Mouse (Mus musculus) neural tube, embryonic 11.5 days (tissue): ENCODE data around the gene Iqcc. TPM values are rescaled to one million over a fixed set of nuclear protein-coding genes. Genes with fewer than 3 reads are reported as not detected.
A peak's percentile ranks its signal among the peaks of the same experiment; 100 is the strongest.

Experiments
- ATAC-seq: fragments of 200-750 bp; cut with Nextera tagmentation; 2 replicates; pipeline ENCODE4 v1.8.0; 2017; ENCODE audit warnings: moderate number of reproducible peaks, mild to moderate bottlenecking, moderate TSS enrichment, moderate library complexity; ENCODE audit not compliant: insufficient read depth, low FRiP score, low TSS enrichment
- DNase-seq: peaks from one replicate; pipeline ENCODE4 v3.0.0-alpha.2; 2015; ENCODE audit warnings: low spot score
- H3K27ac ChIP-seq: fragments of 300-500 bp; sonication (generic); 2 replicates; pipeline ENCODE4 v1.5.1; 2014; ENCODE audit warnings: low read depth, mild to moderate bottlenecking, low read length
- H3K27me3 ChIP-seq: fragments of 300-500 bp; sonication (generic); 2 replicates; pipeline ENCODE4 v1.6.1; 2014; ENCODE audit warnings: mild to moderate bottlenecking, low read length, mixed read lengths; ENCODE audit not compliant: control insufficient read depth, insufficient read depth
- H3K36me3 ChIP-seq: fragments of 300-500 bp; sonication (generic); 2 replicates; pipeline ENCODE4 v1.6.1; 2014; ENCODE audit warnings: mild to moderate bottlenecking, low read length, moderate library complexity, mixed read lengths; ENCODE audit not compliant: control insufficient read depth, insufficient read depth
- H3K4me1 ChIP-seq: fragments of 300-500 bp; sonication (generic); 2 replicates; pipeline ENCODE4 v1.6.1; 2014; ENCODE audit warnings: low read length, mixed read lengths; ENCODE audit not compliant: control insufficient read depth, insufficient read depth
- H3K4me2 ChIP-seq: fragments of 300-500 bp; sonication (generic); 2 replicates; pipeline ENCODE4 v1.6.1; 2014; ENCODE audit warnings: low read depth, mild to moderate bottlenecking, moderate library complexity
- H3K4me3 ChIP-seq: fragments of 300-500 bp; sonication (generic); 2 replicates; pipeline ENCODE4 v1.5.1; 2014; ENCODE audit warnings: low read depth, low read length
- H3K9ac ChIP-seq: fragments of 300-500 bp; sonication (generic); 2 replicates; pipeline ENCODE4 v1.6.1; 2014; ENCODE audit warnings: mild to moderate bottlenecking, low read length
- H3K9me3 ChIP-seq: fragments of 300-500 bp; sonication (generic); 2 replicates; pipeline ENCODE4 v1.6.1; 2016; ENCODE audit warnings: low read length; ENCODE audit not compliant: control insufficient read depth
- WGBS: fragments of 180-500 bp; shearing (Covaris S2); extraction: QIAGEN DNeasy Blood & Tissue Kit; methylation state at CpG from one replicate; pipeline ENCODE4 v1.1.7; 2014; 5-methylcytosine and 5-hydroxymethylcytosine counted together
- polyA plus RNA-seq: library from polyadenylated mRNA; unstranded; fragments of >200 nt; fragmentation: Nextera tagmentation; extraction: Ambion mirVana; gene quantifications from 2 replicates; pipeline ENCODE4 v1.2.1, GENCODE M21; 2014

The Iqcc gene
- polyA plus RNA-seq, 1 experiment from 2014 or later = 25.7 TPM

DNA sequence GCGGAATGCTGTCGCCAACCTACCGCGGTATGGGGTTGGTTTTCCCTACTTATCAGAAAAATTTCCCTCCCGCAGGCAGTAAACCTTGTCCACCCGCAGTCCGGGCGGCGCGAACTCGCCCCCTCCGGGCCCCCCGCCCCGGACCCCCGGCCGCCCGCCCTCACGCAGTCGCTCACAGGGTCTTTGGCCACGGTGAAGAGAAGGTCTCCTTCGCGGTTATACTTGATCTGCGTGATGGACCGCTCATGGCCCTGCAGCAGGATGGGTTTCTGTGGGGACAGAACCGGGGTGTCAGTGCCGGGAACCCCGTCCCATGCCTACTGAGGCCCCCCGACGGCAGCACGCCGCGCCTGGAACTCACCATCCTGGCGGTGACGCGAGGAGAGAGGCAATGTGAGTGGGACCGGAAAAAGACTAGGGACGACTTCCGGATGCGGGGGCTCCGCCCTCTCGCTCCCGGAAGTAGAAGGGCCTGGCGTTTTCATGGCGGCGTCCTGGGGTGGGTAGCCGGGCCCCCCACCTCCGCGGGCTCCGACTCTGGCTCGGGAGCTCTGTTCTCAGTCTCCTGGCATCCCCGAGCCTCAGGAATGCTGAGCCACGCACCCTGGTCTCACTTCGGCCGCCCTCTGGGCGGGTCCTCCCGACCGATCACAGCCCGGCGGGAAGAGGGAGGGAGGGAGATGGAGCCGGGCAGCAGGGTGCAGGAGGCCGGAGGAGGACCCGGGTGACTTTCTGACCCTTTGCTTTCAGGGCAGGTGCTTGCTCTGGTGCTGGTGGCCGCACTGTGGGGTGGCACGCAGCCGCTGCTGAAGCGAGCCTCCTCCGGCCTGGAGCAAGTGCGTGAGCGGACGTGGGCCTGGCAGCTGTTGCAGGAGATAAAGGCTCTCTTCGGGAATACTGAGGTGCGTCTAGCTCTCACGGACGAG lies 18.4 kb downstream of the Iqcc start, which contains the start of the genes Eif3i and Tmem234:
Gene Eif3i (minus strand): TSS at position 416 of the 926 bp plus-strand sequence.
Gene Tmem234 (plus strand): TSS at position 436 of the 926 bp plus-strand sequence.
- WGBS = under 1% methylated on average over 71 of the region's 74 CpGs
- no peaks in the 10 kb centered on the region for H3K27me3 ChIP-seq
- ATAC-seq (peak; percentile 84), DNase-seq (peak; percentile 85)
- peaks cover 3% of the 10 kb centered on the region; the same call in 1 of the 2 replicates for H3K36me3 ChIP-seq
- peak within 1 kb of the TSS; percentile 90 for H3K4me2 ChIP-seq
- peak within 1 kb of the TSS; percentile 88 for H3K9ac ChIP-seq
- peaks cover 19% of the 10 kb centered on the region for H3K4me1 ChIP-seq
- peak within 1 kb of the TSS; percentile 92 for H3K4me3 ChIP-seq
- 0 out of 2 replicates have a peak within 1 kb of the TSS, but pooled peaks have one; percentile 49 for H3K27ac ChIP-seq
- no peaks in the 10 kb centered on the region for H3K9me3 ChIP-seq

DNA sequence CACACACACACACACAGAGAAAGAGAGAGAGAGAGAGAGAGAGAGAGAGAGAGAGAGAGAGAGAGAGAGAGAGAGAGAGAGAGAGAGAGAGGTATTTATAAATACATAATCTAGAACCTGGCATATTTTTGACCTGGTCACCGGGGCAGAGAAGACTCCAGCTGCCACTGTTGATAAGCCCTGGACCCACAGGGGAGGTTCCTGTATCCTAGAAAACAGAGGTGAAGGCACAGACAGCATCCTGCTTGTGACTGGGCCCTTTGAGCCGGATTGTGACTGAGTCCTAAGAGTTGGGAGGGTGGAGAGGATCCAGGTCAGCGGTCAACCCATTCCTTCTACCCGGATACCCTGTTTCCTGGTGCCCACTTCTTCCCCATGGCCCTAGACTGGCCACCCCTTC lies 30.0 kb downstream of the Iqcc start:
- DNase-seq = no peak
- Histone ChIP-seq H3K4me1 (no peaks in the 10 kb centered on the region), H3K36me3 (peaks cover 13% of the 10 kb centered on the region), H3K27me3 (no peaks in the 10 kb centered on the region), H3K9ac (no peak overlapping the region), H3K4me3 (no peak overlapping the region), H3K27ac (no peak overlapping the region), H3K9me3 (no peaks in the 10 kb centered on the region), H3K4me2 (no peak overlapping the region)
- ATAC-seq = no peak
- 85% methylated on average over 4 of the region's 4 CpGs for WGBS

DNA sequence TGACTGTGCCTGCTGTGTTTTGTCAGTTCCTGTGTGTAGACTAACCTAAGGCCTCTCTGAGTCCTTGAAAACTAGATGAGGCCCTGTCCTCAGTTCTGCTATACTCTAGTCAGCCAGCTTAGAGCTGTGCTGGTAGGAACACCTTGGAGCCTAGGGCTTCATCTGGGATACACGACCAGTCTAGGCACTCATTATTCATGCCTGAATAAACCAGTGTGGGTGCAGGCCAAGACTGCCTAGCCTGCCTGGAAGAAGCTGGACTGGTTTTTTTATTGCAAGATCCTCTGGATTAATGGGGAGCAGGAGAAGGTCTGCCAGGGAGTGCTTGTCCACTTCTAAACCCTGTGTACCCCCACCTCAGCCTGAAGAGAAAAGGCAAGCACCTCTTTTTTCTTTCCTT lies 32.0 kb downstream of the Iqcc start:
- H3K4me2 ChIP-seq = no peak overlapping the region
- ATAC-seq (no peak), DNase-seq (no peak)
- WGBS = 36% methylated on average over 1 of the region's 1 CpGs
- H3K36me3 ChIP-seq = peaks cover 8% of the 10 kb centered on the region
- no peaks in the 10 kb centered on the region for H3K4me1 ChIP-seq
- no peaks in the 10 kb centered on the region for H3K27me3 ChIP-seq
- no peak overlapping the region for H3K9ac ChIP-seq
- H3K4me3 ChIP-seq = no peak overlapping the region
- H3K9me3 ChIP-seq = no peaks in the 10 kb centered on the region
- no peak overlapping the region for H3K27ac ChIP-seq

DNA sequence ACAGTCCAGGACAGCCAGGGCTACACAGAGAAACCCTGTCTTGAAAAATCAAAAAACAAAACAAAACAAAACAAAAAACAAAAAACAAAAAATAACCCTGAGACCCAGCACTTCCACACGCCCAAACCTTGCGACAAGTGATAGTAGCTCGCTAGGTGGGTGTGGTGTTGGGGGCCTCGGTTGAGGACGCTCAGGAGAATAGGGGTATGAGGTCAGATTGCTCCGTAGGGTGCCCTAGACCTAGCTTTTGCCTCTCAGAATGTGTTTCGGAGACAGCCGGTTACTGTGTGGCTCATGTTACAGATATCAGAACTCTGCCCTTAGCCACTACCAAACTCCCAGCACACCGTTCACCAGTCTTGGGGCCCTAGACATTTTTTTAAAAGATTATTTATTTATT lies 33.1 kb downstream of the Iqcc start:
- no peaks in the 10 kb centered on the region; the same call in none of the 2 replicates for H3K36me3 ChIP-seq
- H3K4me1 ChIP-seq = no peaks in the 10 kb centered on the region
- H3K4me2 ChIP-seq = no peak overlapping the region; the same call in 1 of the 2 replicates
- no peak overlapping the region for H3K27ac ChIP-seq
- H3K9ac ChIP-seq = no peak overlapping the region
- no peak for DNase-seq
- ATAC-seq = no peak
- H3K27me3 ChIP-seq = no peaks in the 10 kb centered on the region
- no peak overlapping the region for H3K4me3 ChIP-seq
- H3K9me3 ChIP-seq = no peaks in the 10 kb centered on the region
- WGBS = 75% methylated on average over 9 of the region's 9 CpGs

DNA sequence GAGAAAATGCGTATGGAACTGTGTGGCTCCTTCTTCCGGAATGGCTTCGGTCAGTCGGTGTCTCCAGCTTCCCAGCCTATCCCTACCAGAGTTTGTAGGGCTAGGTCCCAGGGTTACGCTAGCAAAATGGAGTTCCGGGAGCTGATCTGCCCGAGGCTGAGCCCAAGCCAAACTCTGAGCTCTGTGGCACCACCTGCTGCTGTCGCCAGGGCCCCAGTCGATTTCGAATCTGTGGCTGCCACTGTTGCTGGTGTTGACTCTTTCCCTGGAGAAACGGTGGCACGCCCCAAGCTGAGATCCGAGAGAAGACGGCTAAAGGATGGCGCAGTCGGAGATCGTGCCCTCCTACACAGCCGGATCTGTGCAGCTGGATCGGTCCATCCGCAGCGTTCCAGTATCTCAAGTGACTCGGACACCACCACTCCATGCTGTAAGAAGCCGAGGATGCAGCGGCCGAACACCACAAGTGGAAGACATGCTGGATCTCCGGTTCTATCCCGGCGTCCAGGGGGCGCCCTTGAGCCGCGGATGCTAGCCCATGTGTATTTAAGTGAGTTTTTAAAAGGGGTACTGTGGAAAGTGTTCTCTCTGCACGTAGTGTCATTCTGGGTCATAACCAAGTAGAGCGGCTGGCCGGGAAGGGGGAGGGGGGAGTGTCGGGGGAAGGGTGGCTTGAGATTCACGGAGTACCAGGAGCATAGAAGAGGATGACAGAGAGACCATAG lies 33.9 kb downstream of the Iqcc start:
- Histone ChIP-seq H3K27ac (no peak overlapping the region), H3K27me3 (no peaks in the 10 kb centered on the region), H3K4me2 (peak overlapping the region; percentile 58), H3K4me3 (peak overlapping the region; percentile 30), H3K9ac (peak overlapping the region; percentile 19), H3K4me1 (no peaks in the 10 kb centered on the region), H3K9me3 (no peaks in the 10 kb centered on the region), H3K36me3 (no peaks in the 10 kb centered on the region)
- ATAC-seq = no peak
- 3% methylated on average over 36 of the region's 36 CpGs for WGBS
- peak; percentile 87 for DNase-seq

DNA sequence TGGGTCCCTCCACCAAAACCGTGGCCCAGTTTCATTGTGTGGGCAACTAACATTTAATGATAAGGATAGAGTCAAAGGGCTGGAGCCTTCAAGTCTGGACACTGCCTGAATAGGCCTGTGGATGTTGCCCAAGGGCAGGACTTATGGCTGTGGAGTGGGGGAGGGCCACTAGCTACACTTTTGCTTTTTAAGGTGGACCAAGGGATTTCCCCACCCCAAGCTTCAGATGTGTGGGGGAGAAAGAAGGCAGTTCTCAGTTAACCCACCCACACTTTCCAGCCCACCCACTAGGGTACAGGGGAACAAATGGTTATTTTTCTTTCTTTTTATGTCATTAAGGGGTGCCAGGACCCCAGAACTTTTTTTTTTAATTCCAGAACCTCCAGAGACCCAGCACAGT lies 34.5 kb downstream of the Iqcc start:
- H3K9ac ChIP-seq = no peak overlapping the region; the same call in 1 of the 2 replicates

DNA sequence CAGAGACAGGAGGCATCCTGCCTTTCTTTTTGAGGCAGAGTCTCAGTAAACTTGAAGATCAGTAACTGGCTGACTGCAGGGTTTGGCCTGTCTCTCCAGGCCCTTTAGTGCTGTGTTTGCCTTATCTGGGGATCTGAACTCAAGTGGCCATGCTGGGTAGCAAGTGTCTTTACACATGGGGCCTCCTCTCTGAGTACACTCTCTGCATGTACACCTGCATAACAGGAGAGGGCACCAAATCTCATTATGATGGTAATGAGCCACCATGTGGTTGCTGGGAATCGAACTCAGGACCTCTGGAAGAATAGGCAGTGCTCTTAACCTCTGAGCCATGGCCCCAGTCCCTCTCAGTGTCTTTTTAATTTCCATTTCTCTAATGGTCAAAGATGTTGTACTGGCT lies 36.6 kb downstream of the Iqcc start:
- no peak overlapping the region for H3K27ac ChIP-seq
- no peak overlapping the region for H3K4me2 ChIP-seq
- no peaks in the 10 kb centered on the region for H3K4me1 ChIP-seq
- H3K9me3 ChIP-seq = no peaks in the 10 kb centered on the region
- H3K27me3 ChIP-seq = no peaks in the 10 kb centered on the region
- no peak overlapping the region for H3K9ac ChIP-seq
- no peak for ATAC-seq
- 93% methylated on average over 1 of the region's 1 CpGs for WGBS
- no peak overlapping the region for H3K4me3 ChIP-seq
- no peak for DNase-seq
- no peaks in the 10 kb centered on the region for H3K36me3 ChIP-seq

More for the DNA sequence above, 34.5 kb downstream of the Iqcc start:
- Histone ChIP-seq H3K4me3 (0 out of 2 replicates have a peak overlapping the region, but pooled peaks have one; percentile 30), H3K9me3 (no peaks in the 10 kb centered on the region), H3K36me3 (no peaks in the 10 kb centered on the region), H3K27ac (no peak overlapping the region), H3K4me1 (no peaks in the 10 kb centered on the region), H3K4me2 (peak overlapping the region; percentile 58), H3K27me3 (no peaks in the 10 kb centered on the region)
- DNase-seq (no peak), ATAC-seq (no peak)
- WGBS = 75% methylated on average over 1 of the region's 1 CpGs

DNA sequence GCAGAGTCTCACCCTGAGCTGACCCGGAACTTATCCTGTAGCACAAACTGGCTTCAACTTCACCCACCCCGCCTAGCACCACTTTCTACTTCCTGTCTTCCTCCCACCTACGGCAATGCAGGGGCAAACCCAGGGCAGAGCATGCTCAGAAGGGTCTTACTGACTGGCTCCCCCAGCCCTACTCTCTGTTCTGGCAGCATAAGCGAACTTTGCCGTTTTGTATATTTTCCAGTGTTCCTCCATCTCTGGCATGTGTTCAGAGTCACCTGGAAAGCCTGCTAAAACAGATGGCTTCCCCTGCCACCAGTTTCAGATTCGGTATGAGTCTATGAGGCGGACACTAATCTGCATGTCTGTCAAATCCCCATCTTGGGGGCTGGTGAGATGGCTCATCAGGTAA lies 38.6 kb downstream of the Iqcc start:
- Histone ChIP-seq H3K9ac (no peak overlapping the region), H3K4me3 (no peak overlapping the region), H3K4me1 (no peaks in the 10 kb centered on the region), H3K9me3 (no peaks in the 10 kb centered on the region), H3K4me2 (no peak overlapping the region), H3K36me3 (no peaks in the 10 kb centered on the region), H3K27ac (no peak overlapping the region), H3K27me3 (no peaks in the 10 kb centered on the region)
- DNase-seq = no peak
- no peak for ATAC-seq
- 72% methylated on average over 7 of the region's 7 CpGs for WGBS
